Mouse (Mus musculus) brown adipose tissue, adult 24 weeks (tissue): ENCODE data around the gene Ahcyl2. TPM values are rescaled to one million over a fixed set of nuclear protein-coding genes. Genes with fewer than 3 reads are reported as not detected.
"Not testable (repeated sequence)": the region's sequence is repeated elsewhere in the genome, so short reads cannot be mapped to it uniquely, and the experiment has no call there.

ENCODE experiments used
- H3K27ac ChIP-seq: fragments of 200-500 bp; replicated peaks from 2 replicates; pipeline ENCODE4 v1.5.1; 2012; ENCODE audit warnings: low read depth, mild to moderate bottlenecking, low read length
- H3K4me1 ChIP-seq: fragments of 200-500 bp; 2 replicates; pipeline ENCODE4 v1.6.1; 2012; ENCODE audit warnings: low read length, mixed read lengths; ENCODE audit not compliant: control insufficient read depth, insufficient read depth, insufficient read length
- H3K4me3 ChIP-seq: fragments of 200-500 bp; 2 replicates; pipeline ENCODE4 v1.5.1; 2012; ENCODE audit warnings: low read depth, mild to moderate bottlenecking, low read length, moderate library complexity; ENCODE audit not compliant: insufficient read depth
- polyA plus RNA-seq: library from polyadenylated mRNA; stranded (reverse); fragments of >200 nt; gene quantifications from 2 replicates; pipeline ENCODE4 v1.2.4, GENCODE M21; 2012; ENCODE audit not compliant: missing spikeins, insufficient read depth, insufficient read length

Gene Ahcyl2
- polyA plus RNA-seq, 1 experiment, result 55.9 TPM

DNA sequence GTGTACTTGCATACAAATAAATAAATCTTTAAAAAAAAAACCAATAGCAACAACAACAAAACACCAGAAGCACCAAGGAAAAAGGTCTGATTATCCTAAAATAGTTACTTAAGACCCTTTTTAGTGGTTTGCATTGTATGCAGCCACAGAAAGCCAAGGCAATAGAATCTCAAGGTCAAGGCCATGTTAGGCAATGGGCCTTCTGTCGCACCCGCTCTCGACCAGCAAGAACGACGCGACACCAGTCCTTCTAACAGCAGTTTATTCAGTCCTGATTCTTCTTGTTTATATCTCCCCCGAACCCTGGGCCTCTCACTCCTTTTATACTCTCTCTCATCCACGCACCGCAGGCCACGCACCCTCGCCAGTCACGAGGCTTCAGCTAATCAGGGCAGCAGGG, 48.6 kb downstream of the Ahcyl2 start:
- H3K4me3 ChIP-seq, H3K4me1 ChIP-seq, H3K27ac ChIP-seq: not testable (repeated sequence)

DNA sequence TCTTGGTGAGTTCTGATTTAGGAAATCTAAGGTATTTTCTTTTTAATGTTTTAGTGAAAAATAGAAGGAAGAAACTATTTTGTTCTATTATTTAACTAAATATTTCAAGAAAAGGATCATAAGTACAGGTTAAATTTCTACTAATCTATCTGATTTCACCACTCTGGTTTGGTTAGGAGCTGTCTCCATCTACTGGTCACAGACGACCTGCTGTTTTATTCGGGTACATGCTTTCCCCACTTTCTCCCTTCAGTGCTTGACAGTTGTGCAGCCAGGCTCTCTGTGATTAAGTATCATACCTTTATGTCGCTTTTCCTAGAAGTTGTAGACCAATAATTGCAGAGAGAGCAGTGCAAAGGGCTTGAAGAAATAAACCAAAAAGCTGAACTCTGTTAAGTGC, 51.5 kb downstream of the Ahcyl2 start:
- no peak overlapping the region for H3K4me3 ChIP-seq
- H3K4me1 ChIP-seq, result no peaks in the 10 kb centered on the region; the same call in 1 of the 2 replicates
- H3K27ac ChIP-seq, result no peak overlapping the region

GRCm38 (mm10) chr6:29820314-29820713, 52.5 kb downstream of the Ahcyl2 start:
- no peak overlapping the region for H3K4me3 ChIP-seq
- H3K4me1 ChIP-seq, result no peaks in the 10 kb centered on the region; the same call in 1 of the 2 replicates
- peak overlapping the region; percentile 32 for H3K27ac ChIP-seq

GRCm38 (mm10) chr6:29820926-29821325, 53.1 kb downstream of the Ahcyl2 start:
- Histone ChIP-seq H3K27ac (peak overlapping the region; percentile 35), H3K4me1 (no peaks in the 10 kb centered on the region; the same call in 1 of the 2 replicates), H3K4me3 (no peak overlapping the region)

- no peak overlapping the region; the same call in 1 of the 2 replicates for H3K27ac ChIP-seq
- H3K4me3 ChIP-seq, result no peak overlapping the region
- H3K4me1 ChIP-seq, result no peaks in the 10 kb centered on the region; the same call in 1 of the 2 replicates
These were observed 54.0 kb downstream of the Ahcyl2 start for GRCm38 (mm10) chr6:29821770-29822169.

GRCm38 (mm10) chr6:29825302-29825701, 57.5 kb downstream of the Ahcyl2 start:
- no peak overlapping the region for H3K4me3 ChIP-seq
- H3K4me1 ChIP-seq, result no peaks in the 10 kb centered on the region; the same call in 1 of the 2 replicates
- no peak overlapping the region for H3K27ac ChIP-seq

GRCm38 (mm10) chr6:29827291-29828242, 59.8 kb downstream of the Ahcyl2 start:
- Histone ChIP-seq H3K27ac (no peak overlapping the region), H3K4me1 (no peaks in the 10 kb centered on the region; the same call in 1 of the 2 replicates), H3K4me3 (no peak overlapping the region)

DNA sequence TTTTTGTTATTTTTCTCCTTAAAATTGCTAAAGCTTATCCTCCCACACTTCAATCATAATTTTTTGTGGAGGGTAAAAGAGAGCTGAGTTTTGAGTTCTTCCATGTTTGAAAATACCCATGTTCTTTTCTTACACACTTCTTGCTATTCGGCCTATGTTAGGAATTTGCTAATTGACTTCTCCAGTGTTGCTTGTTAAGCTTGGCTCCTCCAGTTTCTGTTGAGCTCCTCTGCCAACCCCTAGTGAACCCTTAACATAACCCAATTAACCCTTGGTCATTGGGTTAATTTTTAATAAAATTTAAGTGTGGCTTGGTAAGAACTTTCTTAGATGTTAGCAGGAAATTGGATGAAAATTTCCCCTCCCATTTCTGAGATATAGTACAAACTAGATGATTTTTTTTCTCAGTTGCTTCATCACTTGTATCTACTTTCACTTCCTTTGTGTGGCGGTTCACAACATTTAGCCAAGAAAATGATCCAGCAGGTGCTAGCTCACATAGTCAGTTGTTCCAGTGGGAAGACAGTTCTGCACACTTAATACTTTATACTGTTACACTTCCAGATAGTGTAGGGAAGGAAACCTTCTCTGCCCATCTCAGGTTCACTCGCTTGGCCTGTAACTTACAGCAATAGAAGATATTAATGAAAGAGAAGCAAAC, 60.9 kb downstream of the Ahcyl2 start:
- Histone ChIP-seq H3K4me3 (no peak overlapping the region), H3K27ac (no peak overlapping the region; the same call in 1 of the 2 replicates), H3K4me1 (no peaks in the 10 kb centered on the region; the same call in 1 of the 2 replicates)

- no peaks in the 10 kb centered on the region; the same call in 1 of the 2 replicates for H3K4me1 ChIP-seq
- H3K27ac ChIP-seq, result no peak overlapping the region
- H3K4me3 ChIP-seq, result no peak overlapping the region
These were observed 64.5 kb downstream of the Ahcyl2 start for GRCm38 (mm10) chr6:29832356-29832755.

- Histone ChIP-seq H3K4me1 (no peaks in the 10 kb centered on the region; the same call in 1 of the 2 replicates), H3K27ac (no peak overlapping the region), H3K4me3 (no peak overlapping the region)
These were observed 65.3 kb downstream of the Ahcyl2 start for GRCm38 (mm10) chr6:29833117-29833516.

- Histone ChIP-seq H3K27ac (no peak overlapping the region), H3K4me3 (no peak overlapping the region), H3K4me1 (no peaks in the 10 kb centered on the region; the same call in 1 of the 2 replicates)
These were observed 65.9 kb downstream of the Ahcyl2 start for GRCm38 (mm10) chr6:29833568-29834255.

DNA sequence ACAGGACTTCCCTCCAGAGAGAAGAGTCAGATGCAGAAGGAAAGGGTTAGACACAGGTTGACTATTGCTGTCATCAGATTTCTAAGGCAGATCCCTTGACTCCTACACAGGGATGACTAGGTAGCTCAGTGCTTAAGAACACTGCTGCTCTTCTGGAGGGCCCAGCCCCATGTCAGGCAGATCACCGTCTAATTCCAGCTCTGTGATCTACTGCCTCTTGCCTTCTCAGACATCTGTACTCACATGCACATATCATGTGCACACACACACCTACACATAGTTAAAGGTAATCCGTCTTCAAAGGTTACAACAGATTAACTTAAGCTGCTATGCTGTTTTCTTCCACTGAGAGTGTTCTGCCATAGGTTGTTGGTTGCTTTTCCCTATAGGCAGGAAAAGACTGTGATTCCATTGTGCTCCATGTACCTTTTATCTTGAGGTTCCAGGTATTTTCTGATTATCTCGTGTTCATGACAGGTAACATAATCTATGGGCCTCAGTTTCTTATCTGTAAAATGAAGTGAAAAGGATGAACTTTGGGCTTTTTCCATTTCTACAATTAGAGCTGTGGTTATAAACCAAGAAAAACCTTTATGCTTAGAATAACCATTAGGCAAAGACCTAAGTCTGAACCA, 67.8 kb downstream of the Ahcyl2 start:
- Histone ChIP-seq H3K4me3 (no peak overlapping the region), H3K4me1 (no peaks in the 10 kb centered on the region; the same call in 1 of the 2 replicates), H3K27ac (no peak overlapping the region)

GRCm38 (mm10) chr6:29837579-29837978, 69.8 kb downstream of the Ahcyl2 start:
- Histone ChIP-seq H3K27ac (no peak overlapping the region), H3K4me1 (no peaks in the 10 kb centered on the region; the same call in 1 of the 2 replicates), H3K4me3 (no peak overlapping the region)

- Histone ChIP-seq H3K4me3 (no peak overlapping the region), H3K27ac (no peak overlapping the region), H3K4me1 (no peaks in the 10 kb centered on the region)
These were observed 70.7 kb downstream of the Ahcyl2 start for GRCm38 (mm10) chr6:29838531-29838930.
